Mouse (Mus musculus): ENCODE data around the gene Meiob. TPM values are rescaled to one million over a fixed set of nuclear protein-coding genes. Genes with fewer than 3 reads are reported as not detected.

Gene Meiob
- not detected in 2 replicates for polyA plus RNA-seq (2012; rRNA removed)

DNA sequence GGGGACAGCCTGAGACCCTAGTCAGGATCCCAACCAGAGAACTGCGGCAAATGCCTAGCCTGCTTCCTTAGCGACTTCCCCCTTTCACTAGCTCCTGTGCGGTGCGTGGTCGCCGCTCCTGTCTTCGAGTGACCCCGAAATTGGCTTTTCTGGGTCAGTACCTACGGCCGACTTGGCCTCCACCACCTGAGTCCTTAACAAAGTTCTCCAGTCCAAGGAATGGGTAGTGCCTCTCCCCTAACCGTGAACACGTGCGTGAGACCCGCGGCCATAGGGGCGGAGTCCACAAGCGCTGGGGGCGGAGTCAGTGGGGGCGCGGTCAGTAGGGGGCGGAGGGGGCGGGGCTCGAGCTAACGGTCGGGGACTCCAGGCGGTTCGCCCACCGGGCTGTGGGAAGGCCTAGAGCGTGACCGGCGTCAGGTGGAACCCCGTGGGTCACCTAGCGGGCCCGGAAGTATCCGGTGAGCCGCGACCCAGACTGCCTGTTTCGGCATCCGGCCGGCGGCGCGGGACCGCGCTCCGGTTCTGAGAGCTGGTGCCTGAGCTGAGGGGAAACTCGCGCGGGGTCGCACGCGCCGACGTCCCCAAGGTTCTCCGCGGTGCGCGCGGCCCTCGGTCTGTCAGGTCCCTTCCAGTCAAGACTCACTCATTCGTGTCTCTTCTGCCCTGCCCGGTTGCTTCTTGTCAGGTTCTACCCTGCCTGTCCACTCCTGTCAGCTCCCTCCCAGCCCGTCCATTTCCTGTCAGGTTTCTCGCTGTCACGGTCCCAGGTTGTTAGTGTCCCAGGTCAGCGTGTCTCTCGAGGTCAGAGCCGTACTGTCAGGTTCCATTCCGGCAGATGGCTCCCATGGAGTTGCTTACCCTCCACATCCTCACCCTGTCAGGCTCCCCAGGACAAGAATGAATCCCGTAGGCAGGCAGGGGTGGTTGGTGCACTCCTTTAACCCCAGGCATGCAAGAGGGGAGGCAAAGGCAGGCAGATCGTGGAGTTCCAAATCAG is at the start of gene Meiob:
Meiob (plus strand) TSS at position 338 of the 1,000 bp plus-strand sequence.
- WGBS = 2% methylated on average over 71 of the region's 71 CpGs
- H3K4me1 ChIP-seq (replicated peaks; ENCODE audit: control insufficient read depth, insufficient read depth, low read length) = peaks cover 5% of the 10 kb centered on the region
- H3K27me3 ChIP-seq (ENCODE audit: control insufficient read depth, insufficient read depth, low read length) = peaks cover 6% of the 10 kb centered on the region; the same call in 1 of the 2 replicates
- TF ChIP-seq CTCF (IDR thresholded peaks at IDR 0.05; ENCODE audit: borderline replicate concordance, control insufficient read depth, extremely low read depth, insufficient read depth, low read length, poor library complexity) (no peak), POLR2A (IDR thresholded peaks at IDR 0.05; ENCODE audit: control insufficient read depth, extremely low read depth, insufficient read depth, low read length, poor library complexity) (no peak)
- no peaks in the 10 kb centered on the region for H3K36me3 ChIP-seq (ENCODE audit: control insufficient read depth, insufficient read depth, low read length)
- no peak within 1 kb of the TSS for H3K27ac ChIP-seq (ENCODE audit: control insufficient read depth, insufficient read depth, low read length)
- peak within 1 kb of the TSS; percentile 65 for H3K4me3 ChIP-seq (ENCODE audit: control insufficient read depth, insufficient read depth, low read length)
- peak; percentile 72 for DNase-seq

- no peaks in the 10 kb centered on the region for H3K36me3 ChIP-seq (ENCODE audit: control insufficient read depth, insufficient read depth, low read length)
- peaks cover 9% of the 10 kb centered on the region for H3K4me1 ChIP-seq (replicated peaks; ENCODE audit: control insufficient read depth, insufficient read depth, low read length)
- DNase-seq = no peak
- H3K4me3 ChIP-seq (ENCODE audit: control insufficient read depth, insufficient read depth, low read length) = no peak overlapping the region
- 100% methylated on average over 1 of the region's 1 CpGs for WGBS
- TF ChIP-seq CTCF (IDR thresholded peaks at IDR 0.05; ENCODE audit: borderline replicate concordance, control insufficient read depth, extremely low read depth, insufficient read depth, low read length, poor library complexity) = no peak
- no peak overlapping the region for H3K27ac ChIP-seq (ENCODE audit: control insufficient read depth, insufficient read depth, low read length)
- H3K27me3 ChIP-seq (ENCODE audit: control insufficient read depth, insufficient read depth, low read length) = peaks cover 14% of the 10 kb centered on the region; the same call in 1 of the 2 replicates
Measured at GRCm38 (mm10) chr17:24757394-24757793, 46.7 kb upstream of the Meiob start.

GRCm38 (mm10) chr17:24761121-24761520 is 43.0 kb upstream of the Meiob start:
- no peaks in the 10 kb centered on the region; the same call in 1 of the 2 replicates for H3K27me3 ChIP-seq (ENCODE audit: control insufficient read depth, insufficient read depth, low read length)
- H3K4me1 ChIP-seq (replicated peaks; ENCODE audit: control insufficient read depth, insufficient read depth, low read length) = no peaks in the 10 kb centered on the region
- no peak overlapping the region for H3K27ac ChIP-seq (ENCODE audit: control insufficient read depth, insufficient read depth, low read length)
- 62% methylated on average over 5 of the region's 5 CpGs for WGBS
- H3K36me3 ChIP-seq (ENCODE audit: control insufficient read depth, insufficient read depth, low read length) = no peaks in the 10 kb centered on the region
- no peak for TF ChIP-seq POLR2A (IDR thresholded peaks at IDR 0.05; ENCODE audit: control insufficient read depth, extremely low read depth, insufficient read depth, low read length, poor library complexity)
- no peak for TF ChIP-seq CTCF (IDR thresholded peaks at IDR 0.05; ENCODE audit: borderline replicate concordance, control insufficient read depth, extremely low read depth, insufficient read depth, low read length, poor library complexity)
- no peak for DNase-seq
- H3K4me3 ChIP-seq (ENCODE audit: control insufficient read depth, insufficient read depth, low read length) = no peak overlapping the region

- Histone ChIP-seq H3K27ac (ENCODE audit: control insufficient read depth, insufficient read depth, low read length) (no peak overlapping the region), H3K27me3 (ENCODE audit: control insufficient read depth, insufficient read depth, low read length) (no peaks in the 10 kb centered on the region; the same call in 1 of the 2 replicates), H3K4me3 (ENCODE audit: control insufficient read depth, insufficient read depth, low read length) (no peak overlapping the region), H3K4me1 (replicated peaks; ENCODE audit: control insufficient read depth, insufficient read depth, low read length) (no peaks in the 10 kb centered on the region), H3K36me3 (ENCODE audit: control insufficient read depth, insufficient read depth, low read length) (no peaks in the 10 kb centered on the region)
- 50% methylated on average over 21 of the region's 22 CpGs for WGBS
- DNase-seq = no peak
- TF ChIP-seq CTCF (IDR thresholded peaks at IDR 0.05; ENCODE audit: borderline replicate concordance, control insufficient read depth, extremely low read depth, insufficient read depth, low read length, poor library complexity) = no peak
- TF ChIP-seq POLR2A (IDR thresholded peaks at IDR 0.05; ENCODE audit: control insufficient read depth, extremely low read depth, insufficient read depth, low read length, poor library complexity) = no peak
Measured at GRCm38 (mm10) chr17:24765016-24765905, 38.8 kb upstream of the Meiob start.

GRCm38 (mm10) chr17:24766266-24766875 is 37.7 kb upstream of the Meiob start:
- Histone ChIP-seq H3K4me3 (ENCODE audit: control insufficient read depth, insufficient read depth, low read length) (no peak overlapping the region), H3K27ac (ENCODE audit: control insufficient read depth, insufficient read depth, low read length) (no peak overlapping the region), H3K36me3 (ENCODE audit: control insufficient read depth, insufficient read depth, low read length) (no peaks in the 10 kb centered on the region), H3K4me1 (replicated peaks; ENCODE audit: control insufficient read depth, insufficient read depth, low read length) (no peaks in the 10 kb centered on the region), H3K27me3 (ENCODE audit: control insufficient read depth, insufficient read depth, low read length) (no peaks in the 10 kb centered on the region; the same call in 1 of the 2 replicates)
- WGBS = 50% methylated on average over 12 of the region's 12 CpGs
- TF ChIP-seq CTCF (IDR thresholded peaks at IDR 0.05; ENCODE audit: borderline replicate concordance, control insufficient read depth, extremely low read depth, insufficient read depth, low read length, poor library complexity) (no peak), POLR2A (IDR thresholded peaks at IDR 0.05; ENCODE audit: control insufficient read depth, extremely low read depth, insufficient read depth, low read length, poor library complexity) (no peak)
- no peak for DNase-seq

GRCm38 (mm10) chr17:24769146-24769545 is 34.9 kb upstream of the Meiob start:
- no peaks in the 10 kb centered on the region for H3K36me3 ChIP-seq (ENCODE audit: control insufficient read depth, insufficient read depth, low read length)
- no peak overlapping the region for H3K27ac ChIP-seq (ENCODE audit: control insufficient read depth, insufficient read depth, low read length)
- no peak overlapping the region for H3K4me3 ChIP-seq (ENCODE audit: control insufficient read depth, insufficient read depth, low read length)
- no peaks in the 10 kb centered on the region; the same call in 1 of the 2 replicates for H3K27me3 ChIP-seq (ENCODE audit: control insufficient read depth, insufficient read depth, low read length)
- WGBS = 49% methylated on average over 3 of the region's 3 CpGs
- no peak for DNase-seq
- H3K4me1 ChIP-seq (replicated peaks; ENCODE audit: control insufficient read depth, insufficient read depth, low read length) = no peaks in the 10 kb centered on the region
- TF ChIP-seq CTCF (IDR thresholded peaks at IDR 0.05; ENCODE audit: borderline replicate concordance, control insufficient read depth, extremely low read depth, insufficient read depth, low read length, poor library complexity) = no peak
- TF ChIP-seq POLR2A (IDR thresholded peaks at IDR 0.05; ENCODE audit: control insufficient read depth, extremely low read depth, insufficient read depth, low read length, poor library complexity) = no peak

Measured in thymus, adult 2 months (tissue).